21 mouse cellular contexts compared by ENCODE assay signal in the genomic region with DNA sequence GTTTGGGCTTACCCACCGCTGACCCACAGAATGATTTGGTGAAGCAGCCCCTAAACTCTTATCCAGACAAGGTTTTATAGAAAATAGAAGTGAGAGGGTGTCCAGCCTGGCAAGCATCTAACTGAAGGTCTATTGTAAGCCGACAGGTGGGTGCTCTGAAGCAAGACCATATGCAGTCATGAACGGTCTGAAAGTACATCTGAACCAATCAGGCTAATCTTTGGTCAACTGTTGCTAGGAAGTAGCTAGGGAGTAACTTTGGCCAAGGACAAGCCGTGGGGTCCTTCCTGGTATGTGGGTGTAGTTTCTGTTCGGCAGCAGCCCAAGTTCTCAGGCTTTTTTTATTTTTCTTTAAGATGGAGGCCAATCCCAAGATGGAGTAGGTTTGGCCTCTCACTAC. TPM values are rescaled to one million over a fixed set of nuclear protein-coding genes. Genes with fewer than 3 reads are reported as not detected.
DNase-seq lines count a peak whose midpoint lies in the region; ATAC-seq and TF ChIP-seq lines count a peak whose summit lies in the region.
"Had no signal": no experiment of that assay in that cellular context is flagged by ENCODE, and none has a peak within 500 bp of the region (broad histone marks: within the 10 kb centered on the region; RNA-seq: fewer than 3 reads in every experiment).

No protein-coding gene starts in this region.

- no peaks in the 10 kb centered on the region for H3K9me3 ChIP-seq in liver, postnatal 0 days (ENCODE audit: low read length)
- H3K9me3 ChIP-seq: embryonic facial prominence, embryonic 12.5 days; forebrain, embryonic 15.5 days; heart, embryonic 15.5 days; hindbrain, embryonic 13.5 days had no signal

- 74% methylated on average over 5 of the region's 5 CpGs for WGBS in liver, postnatal 0 days (ENCODE audit: insufficient replicate concordance)

- ATAC-seq in liver, postnatal 0 days: peak; percentile 45
- ATAC-seq in granulocyte monocyte progenitor cell, adult 5-6 weeks (replicated peaks; ENCODE audit: poor library complexity, severe bottlenecking): no peak
- ATAC-seq: CD4-positive, CD25-positive, alpha-beta regulatory T cell, adult 4 months; forebrain, embryonic 15.5 days; Patski had no signal

- H3K4me1 ChIP-seq in liver, postnatal 0 days (ENCODE audit: insufficient read depth): no peaks in the 10 kb centered on the region
- H3K4me1 ChIP-seq: embryonic facial prominence, embryonic 12.5 days; forebrain, embryonic 15.5 days; heart, embryonic 15.5 days; hindbrain, embryonic 13.5 days had no signal

- DNase-seq in liver, postnatal 0 days: no peak
- DNase-seq in liver (no peak), R1 (ENCODE audit: low read depth, low spot score) (peak; percentile 57)
- DNase-seq in B cell, adult 2 months: peak; percentile 52 to 63
- peak; percentile 86 for DNase-seq in splenic B cell, adult 2 months (ENCODE audit: low read depth, low spot score)
- DNase-seq in left cerebral cortex, adult 11 months (ENCODE audit: low spot score): no peak
- DNase-seq: adrenal gland, postnatal 10 days; cerebellum, adult 11-12 months; cerebellum, adult 9-10 months; cerebellum, postnatal 25 days; gastrocnemius, postnatal 10 days; heart, adult 2 months; heart, postnatal 14 days had no signal

- TF ChIP-seq CTCF in liver, postnatal 0 days (IDR thresholded peaks at IDR 0.05; ENCODE audit: low read depth): no peak

- H3K36me3 ChIP-seq in liver, postnatal 0 days (replicated peaks; ENCODE audit: insufficient read depth, low read length): no peaks in the 10 kb centered on the region
- H3K36me3 ChIP-seq in splenic B cell, adult 2 months (ENCODE audit: control insufficient read depth, insufficient read depth, low read length, poor library complexity, severe bottlenecking): no peaks in the 10 kb centered on the region
- H3K36me3 ChIP-seq: embryonic facial prominence, embryonic 12.5 days; forebrain, embryonic 15.5 days; heart, embryonic 15.5 days; hindbrain, embryonic 13.5 days had no signal

- H3K27me3 ChIP-seq in liver, postnatal 0 days (ENCODE audit: insufficient read depth, low read length): no peaks in the 10 kb centered on the region
- H3K27me3 ChIP-seq in splenic B cell, adult 2 months (ENCODE audit: control insufficient read depth, insufficient read depth, low read length, poor library complexity, severe bottlenecking): no peaks in the 10 kb centered on the region
- H3K27me3 ChIP-seq: embryonic facial prominence, embryonic 12.5 days; forebrain, embryonic 15.5 days; heart, embryonic 15.5 days; hindbrain, embryonic 13.5 days; Patski had no signal

- no peak overlapping the region for H3K9ac ChIP-seq in liver, postnatal 0 days (replicated peaks)
- H3K9ac ChIP-seq: embryonic facial prominence, embryonic 12.5 days; forebrain, embryonic 15.5 days; heart, embryonic 15.5 days; hindbrain, embryonic 13.5 days had no signal

- no peak overlapping the region for H3K4me3 ChIP-seq in liver, postnatal 0 days (ENCODE audit: low read depth, low read length)
- H3K4me3 ChIP-seq: embryonic facial prominence, embryonic 12.5 days; forebrain, embryonic 15.5 days; heart, adult 2 months; heart, embryonic 15.5 days; hindbrain, embryonic 13.5 days had no signal

- 0 out of 2 replicates have a peak, but pooled peaks have one; percentile 14 for TF ChIP-seq EP300 in liver, postnatal 0 days (IDR thresholded peaks at IDR 0.05; ENCODE audit: low read depth)

- H3K4me2 ChIP-seq in liver, postnatal 0 days (ENCODE audit: low read depth, low read length): no peak overlapping the region
- H3K4me2 ChIP-seq: embryonic facial prominence, embryonic 12.5 days; forebrain, embryonic 15.5 days; heart, embryonic 11.5 days; heart, embryonic 15.5 days; hindbrain, embryonic 13.5 days had no signal

- no peak overlapping the region for H3K27ac ChIP-seq in liver, postnatal 0 days (ENCODE audit: low read depth)
- H3K27ac ChIP-seq: embryonic facial prominence, embryonic 12.5 days; forebrain, embryonic 15.5 days; heart, adult 2 months; heart, embryonic 15.5 days; hindbrain, embryonic 13.5 days had no signal

RNA-seq across cellular contexts. Expression of a gene that starts 29.4 kb away (rescaled TPM):
- polyA plus RNA-seq in liver, postnatal 0 days (2015; fragmentation: Nextera tagmentation; extraction: Ambion mirVana): 16.7 and 17.4 TPM in 2 replicates
- 19.8 and 58.5 TPM in 2 replicates for total RNA-seq in granulocyte monocyte progenitor cell, adult 5-6 weeks (2014; fragmentation: Nextera tagmentation)
- 33.9 and 68.1 TPM in 2 replicates for total RNA-seq in granulocyte monocyte progenitor cell, adult 5-6 weeks (2017)

RNA-seq across cellular contexts. Expression of a gene that starts 48.4 kb away (rescaled TPM):
- 5.6 and 6.3 TPM in 2 replicates for polyA plus RNA-seq in liver, postnatal 0 days (2015; fragmentation: Nextera tagmentation; extraction: Ambion mirVana)
- total RNA-seq in granulocyte monocyte progenitor cell, adult 5-6 weeks (2014; fragmentation: Nextera tagmentation): 7.2 and 11.2 TPM in 2 replicates
- total RNA-seq in granulocyte monocyte progenitor cell, adult 5-6 weeks (2017): 6.5 and 6.9 TPM in 2 replicates

Comparison
In these comparisons a context has a peak if more than half of its experiments do, and no peak if none do; other contexts are left out.
1. DNase-seq: peak in B cell, adult 2 months (2 of 2), R1 (single experiment) and splenic B cell, adult 2 months (single experiment); none in liver, postnatal 0 days (single experiment), liver (single experiment) and left cerebral cortex, adult 11 months (single experiment).